In genomic region chr2:120970559-120971080, GRCm38 (mm10) we compare ENCODE assay signal across 8 mouse cellular contexts. TPM values are rescaled to one million over a fixed set of nuclear protein-coding genes. Genes with fewer than 3 reads are reported as not detected.
DNase-seq lines count a peak whose midpoint lies in the region; ATAC-seq lines count a peak whose summit lies in the region.

Gene Ubr1 (minus strand): TSS chr2:120970715.

- H3K9ac ChIP-seq in hindbrain, embryonic 13.5 days, result peak within 1 kb of the TSS; percentile 85

- peak within 1 kb of the TSS; percentile 79 for H3K4me3 ChIP-seq in hindbrain, embryonic 13.5 days

- H3K27me3 ChIP-seq in hindbrain, embryonic 13.5 days, result 0 out of 2 replicates have a peak, but pooled peaks cover 3% of the 10 kb centered on the region

- peak; percentile 93 for ATAC-seq in hindbrain, embryonic 13.5 days (ENCODE audit: low FRiP score)

- peak within 1 kb of the TSS; percentile 77 for H3K4me2 ChIP-seq in hindbrain, embryonic 13.5 days

- peaks cover 34% of the 10 kb centered on the region for H3K4me1 ChIP-seq in hindbrain, embryonic 13.5 days (replicated peaks)

- H3K9me3 ChIP-seq in hindbrain, embryonic 13.5 days, result no peaks in the 10 kb centered on the region

- DNase-seq in R1 (ENCODE audit: low read depth, low spot score), result peak; percentile 93
- DNase-seq in cerebellum, postnatal 14 days, result peak; percentile 90 to 91
- peak; percentile 62 to 75 for DNase-seq in frontal cortex, postnatal 25 days (ENCODE audit: low spot score in 2 of 2)
- DNase-seq in layer of hippocampus, postnatal 25 days (ENCODE audit: extremely low spot score in 1 of 2, low spot score in 1 of 2), result peak; percentile 67 to 68
- DNase-seq in lung, postnatal 14 days, result peak; percentile 86
- peak; percentile 78 for DNase-seq in ovary, postnatal 36 days (ENCODE audit: low spot score)
- DNase-seq in thymus, postnatal 14 days, result peak; percentile 91

- peak within 1 kb of the TSS; percentile 90 for H3K27ac ChIP-seq in hindbrain, embryonic 13.5 days

- H3K36me3 ChIP-seq in hindbrain, embryonic 13.5 days, result no peaks in the 10 kb centered on the region; the same call in 1 of the 2 replicates

- under 1% methylated on average over 39 of the region's 39 CpGs for WGBS in hindbrain, embryonic 13.5 days

RNA-seq across cellular contexts. Expression of gene Ubr1, which starts in this region (rescaled TPM):
- 35.3 and 35.9 TPM in 2 replicates for polyA plus RNA-seq in hindbrain, embryonic 13.5 days (2015; fragmentation: Nextera tagmentation; extraction: Ambion mirVana)
- total RNA-seq in layer of hippocampus, postnatal 25 days (2021), result 10 to 100 TPM; 42.0 to 46.7 TPM

Comparison
In these comparisons a context has a peak if more than half of its experiments do, and no peak if none do; other contexts are left out.
1. Peak in every context shown above with its lines: DNase-seq, ATAC-seq, H3K4me3 ChIP-seq and H3K27ac ChIP-seq.